Mouse (Mus musculus) CH12.LX (cell line): Measurements from ENCODE around the gene Fig4. TPM values are rescaled to one million over a fixed set of nuclear protein-coding genes. Genes with fewer than 3 reads are reported as not detected.

ENCODE experiments used
- DNase-seq: peaks from one replicate; pipeline ENCODE4 v3.0.0-alpha.2; 2013; ENCODE audit errors: extremely low read depth
- H3K27ac ChIP-seq: 2 replicates; pipeline ENCODE4 v1.5.1; 2012; ENCODE audit warnings: low read depth, mild to moderate bottlenecking, control low read depth, moderate library complexity; ENCODE audit not compliant: insufficient read depth
- H3K27me3 ChIP-seq: replicated peaks from 2 replicates; pipeline ENCODE3; 2012; ENCODE audit warnings: inconsistent platforms
- H3K36me3 ChIP-seq, 2 experiments: replicated peaks in 1 of 2; 2 replicates each; pipeline versions ENCODE3 to v1.6.1; 2012; ENCODE audit warnings: inconsistent platforms in 1 of 2, low read length in 1 of 2, mild to moderate bottlenecking in 1 of 2, mixed read lengths in 1 of 2, moderate library complexity in 1 of 2; ENCODE audit not compliant: control insufficient read depth in 1 of 2, insufficient read depth in 1 of 2
- H3K4me1 ChIP-seq, 2 experiments: 2 replicates each; pipeline ENCODE4 v1.6.1; 2012; ENCODE audit warnings: inconsistent platforms in 1 of 2, moderate library complexity in 1 of 2; ENCODE audit not compliant: insufficient read depth in 2 of 2, control insufficient read depth in 1 of 2
- H3K4me2 ChIP-seq: 2 replicates; pipeline ENCODE4 v1.6.1; 2012; ENCODE audit warnings: low read depth, mild to moderate bottlenecking, control low read depth; ENCODE audit not compliant: poor library complexity, insufficient read depth, severe bottlenecking
- H3K4me3 ChIP-seq, 3 experiments: fragments of 150-350 bp in 1 of 3; sonication (generic) in 1 of 3; replicated peaks in 1 of 3; 2 replicates each; pipeline versions ENCODE3 to v1.5.1; 2011 to 2012; ENCODE audit warnings: low read depth in 2 of 3, low read length in 2 of 3, mild to moderate bottlenecking in 2 of 3, moderate library complexity in 2 of 3, control low read depth in 1 of 3, improper control_type of control experiment in 1 of 3, inconsistent platforms in 1 of 3, mixed read lengths in 1 of 3; ENCODE audit not compliant: poor library complexity in 1 of 3
- H3K79me2 ChIP-seq: replicated peaks from 2 replicates; pipeline ENCODE4 v1.6.1; 2012; ENCODE audit warnings: mild to moderate bottlenecking, moderate library complexity; ENCODE audit not compliant: control insufficient read depth, poor library complexity, insufficient read depth, severe bottlenecking; ENCODE audit errors: extremely low read depth
- H3K9ac ChIP-seq: 2 replicates; pipeline ENCODE4 v1.6.1; 2012; ENCODE audit warnings: low read depth, mild to moderate bottlenecking, control low read depth, moderate library complexity; ENCODE audit not compliant: insufficient read depth
- H3K9me3 ChIP-seq: replicated peaks from 2 replicates; pipeline ENCODE3; 2012; ENCODE audit warnings: low read length, inconsistent platforms, mixed read lengths
- E2F4 ChIP-seq: IDR thresholded peaks from 2 replicates; pipeline ENCODE4 v1.6.1; 2011; ENCODE audit warnings: low read depth, low read length, improper control_type of control experiment; ENCODE audit not compliant: insufficient replicate concordance
- JUN ChIP-seq: IDR thresholded peaks from 2 replicates; pipeline ENCODE4 v1.6.1; 2011; ENCODE audit warnings: low read depth, mild to moderate bottlenecking, low read length, improper control_type of control experiment, moderate library complexity; ENCODE audit not compliant: insufficient read depth
- JUND ChIP-seq: conservative IDR thresholded peaks from 2 replicates; pipeline ENCODE4 v1.6.1; 2011; ENCODE audit warnings: low read depth, low read length, improper control_type of control experiment
- KAT2A ChIP-seq: IDR thresholded peaks from 2 replicates; pipeline ENCODE4 v1.6.1; 2012; ENCODE audit warnings: low read length, improper control_type of control experiment, inconsistent platforms; ENCODE audit not compliant: insufficient replicate concordance
- MAZ ChIP-seq: IDR thresholded peaks from 2 replicates; pipeline ENCODE4 v1.6.1; 2012; ENCODE audit warnings: low read depth, mild to moderate bottlenecking, inconsistent platforms, low read length, improper control_type of control experiment, moderate library complexity
- MEF2A ChIP-seq: IDR thresholded peaks from 2 replicates; pipeline ENCODE4 v1.6.1; 2014; ENCODE audit warnings: low read depth, mild to moderate bottlenecking, inconsistent platforms, low read length, improper control_type of control experiment, borderline replicate concordance
- MXI1 ChIP-seq: IDR thresholded peaks from 2 replicates; pipeline ENCODE4 v1.6.1; 2011; ENCODE audit warnings: mild to moderate bottlenecking, low read depth, low read length, improper control_type of control experiment
- MYC ChIP-seq: IDR thresholded peaks from 2 replicates; pipeline ENCODE4 v1.6.1; 2011; ENCODE audit warnings: low read depth, mild to moderate bottlenecking, improper control_type of control experiment, low read length
- NELFE ChIP-seq: IDR thresholded peaks from 2 replicates; pipeline ENCODE4 v1.6.1; 2011; ENCODE audit warnings: low read depth, low read length, improper control_type of control experiment
- POLR2A ChIP-seq: IDR thresholded peaks from 2 replicates; pipeline ENCODE4 v1.6.1; 2011; ENCODE audit warnings: low read depth, mild to moderate bottlenecking, improper control_type of control experiment, low read length
- POLR2AphosphoS2 ChIP-seq: IDR thresholded peaks from 2 replicates; pipeline ENCODE4 v1.6.1; 2011; ENCODE audit warnings: low read depth, low read length, improper control_type of control experiment
- RCOR1 ChIP-seq: conservative IDR thresholded peaks from 2 replicates; pipeline ENCODE4 v1.6.1; 2012; ENCODE audit warnings: low read depth, mild to moderate bottlenecking, inconsistent platforms, low read length, improper control_type of control experiment
- SMC3 ChIP-seq: IDR thresholded peaks from 2 replicates; pipeline ENCODE4 v1.6.1; 2011; ENCODE audit warnings: low read depth, low read length, improper control_type of control experiment
- TBP ChIP-seq: conservative IDR thresholded peaks from 2 replicates; pipeline ENCODE4 v1.6.1; 2011; ENCODE audit warnings: low read depth, low read length, improper control_type of control experiment
- UBTF ChIP-seq: IDR thresholded peaks from 2 replicates; pipeline ENCODE4 v1.6.1; 2012; ENCODE audit warnings: low read depth, mild to moderate bottlenecking, inconsistent platforms, low read length, improper control_type of control experiment, moderate library complexity
- USF1 ChIP-seq: IDR thresholded peaks from 2 replicates; pipeline ENCODE4 v1.6.1; 2014; ENCODE audit warnings: low read depth, mild to moderate bottlenecking, inconsistent platforms, low read length, improper control_type of control experiment
- USF2 ChIP-seq: conservative IDR thresholded peaks from 2 replicates; pipeline ENCODE4 v1.6.1; 2011; ENCODE audit warnings: low read depth, low read length, improper control_type of control experiment
- ZC3H11A ChIP-seq: IDR thresholded peaks from 2 replicates; pipeline ENCODE4 v1.6.1; 2012; ENCODE audit warnings: low read depth, mild to moderate bottlenecking, inconsistent platforms, low read length, improper control_type of control experiment
- ZMIZ1 ChIP-seq: IDR thresholded peaks from 2 replicates; pipeline ENCODE4 v1.6.1; 2012; ENCODE audit warnings: low read depth, mild to moderate bottlenecking, inconsistent platforms, low read length, improper control_type of control experiment
- ZNF384 ChIP-seq: IDR thresholded peaks from 2 replicates; pipeline ENCODE4 v1.6.1; 2012; ENCODE audit warnings: low read depth, low read length, improper control_type of control experiment, inconsistent platforms
- dilution Hi-C: fragments of 300-500 bp; cut with MboI; formaldehyde crosslinking; loops from 2 replicates; pipeline ENCODE4 v1.14.3; 2020; ENCODE audit warnings: low sequenced_read_pairs; ENCODE audit not compliant: extremely low pct_unique_long_range_greater_than_20kb, extremely low pct_ligation_motif_present
- in situ Hi-C: fragments of 300-500 bp; cut with MboI; formaldehyde crosslinking; loops from 3 replicates; pipeline ENCODE4 v1.14.3; 2019; ENCODE audit warnings: low sequenced_read_pairs, low pct_ligation_motif_present, low pct_unique_long_range_greater_than_20kb, mixed read lengths
- polyA plus RNA-seq: library from polyadenylated mRNA; unstranded; fragments of >175 nt; gene quantifications from 2 replicates; pipeline ENCODE4 v1.2.1, GENCODE M21; 2012; ENCODE audit warnings: low read depth; ENCODE audit not compliant: insufficient read length
- total RNA-seq, 2 experiments: library from RNA; depleted of rRNA; stranded (reverse); fragments of 300-350 nt in 1 of 2; fragments of >200 nt in 1 of 2; gene quantifications; 2 replicates each; pipeline ENCODE4 v1.2.3; 2012 to 2014

Fig4 gene
- total and polyA plus RNA-seq, 3 experiments: 22.6 to 39.6 (median 35.4) TPM

GRCm38 (mm10) chr10:41235159-41235558 is 67.9 kb downstream of the Fig4 start:
- no peaks in the 10 kb centered on the region for H3K79me2 ChIP-seq
- H3K27me3 ChIP-seq: no peaks in the 10 kb centered on the region
- no peak overlapping the region for H3K4me3 ChIP-seq
- peaks cover 0 to 79% of the 10 kb centered on the region in 2 experiments for H3K36me3 ChIP-seq
- no peak overlapping the region for H3K27ac ChIP-seq
- H3K4me2 ChIP-seq: no peak overlapping the region
- H3K4me1 ChIP-seq: no peaks in the 10 kb centered on the region
- H3K9ac ChIP-seq: no peak overlapping the region
- dilution Hi-C loops (no loop called here), in situ Hi-C loops (no loop called here)
- no peak for TF ChIP-seq MAZ
- DNase-seq: no peak
- H3K9me3 ChIP-seq: no peaks in the 10 kb centered on the region

- Histone ChIP-seq H3K79me2 (no peaks in the 10 kb centered on the region), H3K9me3 (no peaks in the 10 kb centered on the region), H3K4me1 (no peaks in the 10 kb centered on the region), H3K36me3 (peaks cover 0 to 78% of the 10 kb centered on the region in 2 experiments), H3K9ac (no peak overlapping the region), H3K4me3 (no peak overlapping the region), H3K27me3 (no peaks in the 10 kb centered on the region), H3K4me2 (no peak overlapping the region), H3K27ac (no peak overlapping the region)
- TF ChIP-seq ZMIZ1 (no peak), RCOR1 (no peak), KAT2A (no peak), TBP (no peak), JUND (no peak), MAZ (no peak), MEF2A (no peak), USF1 (no peak), POLR2AphosphoS2 (no peak), NELFE (no peak), USF2 (no peak), ZC3H11A (no peak)
- in situ Hi-C loops (no loop called here), dilution Hi-C loops (no loop called here)
- no peak for DNase-seq
Observed at GRCm38 (mm10) chr10:41234552-41234951, 68.5 kb downstream of the Fig4 start.

- TF ChIP-seq JUN: no peak
- no peak for TF ChIP-seq MEF2A
- TF ChIP-seq ZNF384: no peak
- TF ChIP-seq MXI1: no peak
- no peak for TF ChIP-seq MAZ
- TF ChIP-seq POLR2A: no peak
- TF ChIP-seq POLR2AphosphoS2: no peak
- TF ChIP-seq E2F4: no peak
- TF ChIP-seq UBTF: no peak
- no peak for TF ChIP-seq RCOR1
- TF ChIP-seq SMC3: no peak
- TF ChIP-seq NELFE: no peak
- TF ChIP-seq MYC: no peak
- no peaks in the 10 kb centered on the region for H3K4me1 ChIP-seq
- H3K9ac ChIP-seq: no peak overlapping the region
- no peaks in the 10 kb centered on the region for H3K79me2 ChIP-seq
- H3K27me3 ChIP-seq: no peaks in the 10 kb centered on the region
- H3K27ac ChIP-seq: no peak overlapping the region
- H3K4me2 ChIP-seq: no peak overlapping the region
- H3K36me3 ChIP-seq: peaks cover under 1 to 70% of the 10 kb centered on the region in 2 experiments
- dilution Hi-C loops: no loop called here
- no peak for DNase-seq
- no peaks in the 10 kb centered on the region for H3K9me3 ChIP-seq
- H3K4me3 ChIP-seq: no peak overlapping the region
- in situ Hi-C loops: no loop called here
Observed at GRCm38 (mm10) chr10:41233140-41233539, 69.9 kb downstream of the Fig4 start.
